Mouse (Mus musculus): Measurements from ENCODE around the gene 2900092C05Rik.

Gene 2900092C05Rik

DNA sequence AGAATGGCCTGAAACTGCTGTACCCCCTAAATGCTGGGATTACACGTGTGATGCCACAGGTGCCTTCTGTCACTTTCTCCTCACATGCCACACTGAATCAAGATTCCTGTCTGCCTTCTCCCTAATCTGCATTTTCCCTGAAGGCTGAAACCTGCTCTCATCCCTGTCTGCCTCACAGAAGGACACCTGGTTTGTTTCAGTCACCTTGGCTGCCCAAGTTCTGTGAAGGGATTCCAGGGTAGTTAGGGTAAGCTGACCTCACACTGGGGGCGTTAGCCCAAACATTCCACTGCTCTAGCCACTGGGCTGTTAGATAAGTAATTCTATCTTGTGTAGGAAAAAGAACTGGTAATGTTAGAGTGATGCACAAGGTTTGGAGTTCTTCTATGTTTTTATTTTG lies at the start of gene 2900092C05Rik:
TSS of gene 2900092C05Rik (plus strand) at position 301 of the 400 bp plus-strand sequence.
- DNase-seq, result peak; percentile 23

DNA sequence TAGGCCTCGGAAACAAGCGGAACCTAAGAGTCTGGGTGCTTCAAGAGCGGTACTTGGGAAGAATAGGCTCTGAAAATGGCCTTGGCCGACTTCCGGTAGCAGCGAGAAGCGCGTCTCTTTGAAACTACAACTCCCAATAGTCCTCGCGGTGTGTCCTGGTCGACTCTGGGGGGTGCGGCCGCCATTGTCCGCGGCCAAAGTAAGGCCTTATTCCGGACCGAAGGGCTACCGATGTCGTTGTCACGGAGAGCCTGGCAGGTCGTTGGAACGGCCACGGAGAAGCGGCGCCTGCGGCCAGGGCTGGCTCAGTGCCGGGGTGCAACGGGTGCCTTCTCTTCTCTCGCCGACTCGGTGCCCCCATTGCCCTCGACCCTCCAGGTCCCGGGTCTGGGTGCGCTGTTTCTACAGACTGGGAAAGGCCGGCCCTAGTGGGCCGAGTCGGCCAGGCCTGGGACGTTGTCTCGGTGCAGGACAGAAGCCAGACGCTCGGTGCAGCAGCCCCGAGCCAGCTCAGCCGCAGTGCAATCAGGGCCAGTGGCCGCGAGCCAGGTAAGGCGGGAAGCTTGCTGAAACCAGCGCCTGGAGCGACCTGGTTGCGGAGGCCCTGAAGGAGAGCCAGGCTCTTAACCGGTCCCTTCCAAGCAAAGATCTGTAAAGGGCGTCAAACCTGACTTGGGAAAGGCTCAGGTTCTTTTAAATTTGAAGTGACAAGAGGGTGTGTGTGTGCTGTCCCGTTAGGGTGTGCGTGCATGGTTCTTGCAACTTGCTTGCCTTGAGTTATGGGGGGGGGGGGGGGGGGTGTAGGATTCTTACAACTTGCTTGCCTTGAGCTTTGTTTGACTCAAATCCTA lies 33.9 kb upstream of the 2900092C05Rik start, which contains the start of gene Zfp606:
TSS of gene Zfp606 (plus strand) at position 136 of the 851 bp plus-strand sequence.
- DNase-seq, result peak; percentile 99

DNA sequence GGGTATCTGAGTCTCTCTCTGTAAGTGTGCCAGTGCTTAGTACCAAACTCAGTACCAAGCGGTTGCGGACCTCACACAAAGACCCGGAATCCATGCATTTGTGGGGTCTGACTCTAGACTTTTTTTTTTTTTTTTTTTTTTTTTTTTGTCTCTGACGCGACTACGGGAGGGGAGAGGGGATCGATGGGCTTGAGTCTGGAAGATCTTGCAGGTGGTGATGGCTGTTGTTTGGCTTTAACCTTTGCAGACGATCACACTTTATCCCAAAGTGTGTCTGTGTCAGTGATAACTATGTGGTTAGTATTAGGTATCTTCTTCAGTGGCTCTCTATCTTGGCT lies 33.3 kb upstream of the 2900092C05Rik start:
- no peak for DNase-seq

DNA sequence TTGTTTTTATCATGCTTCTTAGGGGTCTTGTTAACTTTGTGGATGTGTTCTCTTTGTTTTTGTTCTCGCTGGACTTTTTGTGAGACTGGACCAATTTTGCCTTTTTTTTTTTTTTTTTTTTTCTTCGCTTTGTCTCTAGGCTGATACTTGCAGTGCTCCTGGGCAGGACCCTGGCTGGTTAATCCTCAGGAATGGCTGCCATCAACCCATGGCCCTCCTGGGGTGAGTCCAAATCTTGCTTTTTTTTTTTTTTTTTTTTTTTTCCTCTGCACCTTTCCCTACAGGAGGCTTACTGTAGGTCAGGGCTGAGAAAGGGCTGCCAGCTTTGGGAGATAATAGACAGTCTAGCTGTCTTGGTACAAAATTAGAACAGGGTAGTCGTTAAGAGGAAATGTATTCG lies 32.8 kb upstream of the 2900092C05Rik start:
- no peak for DNase-seq

DNA sequence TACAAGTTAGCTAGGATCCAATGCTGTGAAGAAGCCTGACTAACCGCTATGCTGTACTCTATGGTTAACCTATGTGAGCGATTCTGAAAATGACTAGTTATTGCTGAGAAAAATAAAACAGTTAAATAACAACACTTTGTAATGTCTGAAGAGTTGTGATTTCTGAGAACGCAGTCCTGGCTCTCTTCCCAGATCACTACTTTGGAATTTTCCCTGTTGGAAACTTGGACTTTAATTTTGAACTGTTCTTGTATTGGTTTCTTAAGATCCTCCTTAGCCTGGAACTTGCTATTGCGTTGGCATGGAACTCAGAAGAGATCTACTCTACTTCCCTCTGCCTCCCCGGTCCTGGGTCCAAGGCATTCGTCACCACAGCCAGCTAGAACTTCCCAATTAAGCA lies 28.5 kb upstream of the 2900092C05Rik start:
- no peak for DNase-seq

DNA sequence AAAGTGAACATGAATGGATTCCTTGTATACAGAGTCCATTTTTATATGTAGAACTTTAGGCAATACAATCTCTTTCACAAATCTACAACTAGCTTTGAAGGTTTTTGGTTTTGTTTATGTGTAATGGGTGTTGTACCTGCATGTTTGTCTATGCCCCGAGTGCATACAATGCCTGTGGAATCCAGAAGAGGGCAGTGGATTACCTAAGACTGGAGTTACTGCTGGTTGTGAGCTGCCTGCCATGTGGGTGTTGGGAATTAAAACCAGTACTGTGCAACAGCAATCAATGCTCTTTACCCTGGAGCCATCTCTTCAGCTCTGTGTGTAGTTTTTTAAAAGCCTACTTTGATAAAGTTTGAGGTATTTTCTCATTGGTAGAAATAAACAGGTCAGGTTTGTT lies 26.4 kb upstream of the 2900092C05Rik start:
- DNase-seq, result no peak

DNA sequence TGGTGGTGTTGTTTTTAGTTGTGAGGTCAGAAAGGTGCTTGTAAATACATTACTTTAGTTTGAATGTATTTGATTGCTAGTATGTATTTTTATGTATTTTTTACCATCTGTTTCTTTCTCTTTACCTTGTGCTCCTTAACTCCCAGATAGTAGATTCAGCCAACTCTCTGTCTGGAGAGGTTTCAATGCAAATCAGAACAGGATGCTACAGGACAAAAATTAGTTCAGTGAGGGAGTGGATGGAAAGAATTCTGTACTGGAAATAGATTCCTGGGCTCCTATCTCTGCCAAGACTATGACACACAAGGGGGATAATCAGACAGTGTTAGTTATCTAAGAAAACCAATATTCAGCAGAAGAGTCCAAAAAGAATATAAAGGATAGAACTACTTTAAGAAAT lies 25.6 kb upstream of the 2900092C05Rik start:
- no peak for DNase-seq

DNA sequence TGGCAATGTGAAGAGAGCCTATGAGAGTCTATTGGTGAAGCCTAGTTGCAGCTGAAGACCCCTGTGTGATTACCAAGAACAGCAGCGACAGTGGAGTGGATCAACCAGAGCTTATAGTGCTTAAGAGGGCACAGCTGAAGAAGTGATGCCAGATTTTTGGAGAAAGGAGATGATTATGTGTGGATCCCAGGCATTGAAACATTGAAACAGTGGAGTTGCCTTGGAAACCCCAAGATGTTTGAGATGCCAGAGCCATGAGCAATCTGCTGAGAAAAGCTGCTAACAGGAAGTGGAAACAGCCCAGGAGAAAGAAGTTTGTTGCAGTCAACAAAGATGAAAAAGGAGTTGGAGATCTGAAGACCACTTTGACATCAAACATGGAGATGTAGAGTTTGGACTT lies 1.4 kb upstream of the 2900092C05Rik start:
- DNase-seq, result peak; percentile 78
